Mouse (Mus musculus): ENCODE measurements around the gene Tceal7. TPM values are rescaled to one million over a fixed set of nuclear protein-coding genes. Genes with fewer than 3 reads are reported as not detected.
"Not testable (repeated sequence)": the region's sequence is repeated elsewhere in the genome, so short reads cannot be mapped to it uniquely, and the experiment has no call there.

The Tceal7 gene
- 100 to 1,000 TPM; 539 to 771 TPM for total RNA-seq (2021)
- long read RNA-seq, experiment 1, transcript Tceal7-201 (3 exons, 971 nt), result major isoform, 210 of 216 reads
- long read RNA-seq, experiment 1, partial matches to known transcripts, result 2 of 216 reads
- long read RNA-seq, experiment 1, other reads (novel, unspliced or antisense), result 4 of 216 reads
- long read RNA-seq, experiment 2, transcript Tceal7-201 (3 exons, 971 nt), result major isoform, 325 of 337 reads
- long read RNA-seq, experiment 2, partial matches to known transcripts, result 4 of 337 reads
- long read RNA-seq, experiment 2, other reads (novel, unspliced or antisense), result 8 of 337 reads

GRCm38 (mm10) chrX:136214729-136215677 is at the start of gene Tceal7, which contains the start of gene Bex1:
Gene Tceal7, plus strand, starts transcription at chrX:136214779.
Gene Bex1, minus strand, starts transcription at chrX:136215513.
- DNase-seq, result not testable (repeated sequence)

GRCm38 (mm10) chrX:136170625-136171024 is 44.0 kb upstream of the Tceal7 start:
- DNase-seq, result no peak

- DNase-seq, result peak; percentile 22
Measured at GRCm38 (mm10) chrX:136171189-136172117, 43.1 kb upstream of the Tceal7 start.

DNA sequence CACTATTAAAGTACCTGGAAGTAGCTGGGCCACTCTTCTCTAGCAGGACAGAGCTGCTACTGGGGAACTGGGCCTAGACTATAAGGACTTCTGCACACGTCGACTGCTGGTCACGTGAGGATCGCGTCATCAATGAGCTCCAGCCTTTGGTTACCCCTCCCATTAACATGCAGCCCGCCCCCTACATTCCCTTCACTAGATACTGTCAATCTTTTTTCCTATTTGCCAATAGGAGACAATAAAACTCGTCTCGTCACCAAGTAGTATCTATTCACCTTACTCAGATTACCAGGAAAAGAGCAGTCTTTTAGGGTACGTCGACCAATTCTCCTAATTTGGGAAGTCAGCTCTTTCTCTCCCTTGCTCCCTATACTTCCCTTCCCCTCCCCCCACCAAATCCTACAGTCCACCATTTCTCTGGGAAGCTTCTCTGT is 42.4 kb upstream of the Tceal7 start, which contains the start of gene Tceal8:
Tceal8 (minus strand) TSS at position 225 of the 434 bp plus-strand sequence.
- DNase-seq, result peak; percentile 58

- no peak for DNase-seq
Measured at GRCm38 (mm10) chrX:136172786-136173185, 41.8 kb upstream of the Tceal7 start.

- DNase-seq, result no peak
Measured at GRCm38 (mm10) chrX:136180897-136181553, 33.6 kb upstream of the Tceal7 start.

DNA sequence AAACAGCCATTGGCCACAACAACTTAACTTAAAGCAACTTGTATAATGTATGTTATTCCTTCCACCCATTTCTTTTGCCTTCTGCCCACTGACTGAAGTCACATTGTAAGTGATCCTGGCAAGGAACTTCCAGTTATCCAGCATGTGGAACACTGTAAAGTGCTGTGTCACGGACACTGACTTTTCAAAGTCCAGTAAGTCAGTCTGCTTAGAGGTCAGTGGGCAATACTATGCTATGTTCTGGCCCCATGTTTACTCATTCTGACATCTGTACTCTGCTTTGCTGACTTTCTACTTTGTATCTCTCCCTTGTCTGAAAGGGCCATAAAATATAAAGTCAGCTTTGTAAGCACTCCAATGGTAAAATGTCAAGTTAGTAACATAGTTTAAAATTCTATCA is 31.5 kb upstream of the Tceal7 start:
- DNase-seq, result no peak

- no peak for DNase-seq
Measured at GRCm38 (mm10) chrX:136195193-136195944, 19.2 kb upstream of the Tceal7 start.

DNA sequence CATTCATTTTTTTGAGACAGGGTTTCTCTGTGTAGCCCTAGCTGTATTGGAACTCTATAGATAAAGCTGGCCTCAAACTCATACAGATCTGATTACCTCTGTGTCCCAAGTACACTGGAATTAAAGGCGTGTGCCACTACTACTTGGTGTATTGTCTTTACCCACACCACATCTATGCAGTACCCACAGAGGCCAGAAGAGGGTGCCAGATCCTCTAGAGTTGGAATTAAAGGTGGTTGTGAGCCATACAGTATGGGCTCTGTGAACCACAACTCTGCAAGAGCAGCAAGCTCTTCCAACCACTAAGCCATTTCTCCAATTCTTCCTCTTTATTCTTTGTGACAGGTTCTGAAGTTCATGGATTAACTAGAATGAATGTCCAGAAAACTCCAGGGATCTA is 17.7 kb upstream of the Tceal7 start:
- DNase-seq, result peak; percentile 8

- DNase-seq, result no peak
Measured at GRCm38 (mm10) chrX:136203257-136203656, 11.3 kb upstream of the Tceal7 start.

DNA sequence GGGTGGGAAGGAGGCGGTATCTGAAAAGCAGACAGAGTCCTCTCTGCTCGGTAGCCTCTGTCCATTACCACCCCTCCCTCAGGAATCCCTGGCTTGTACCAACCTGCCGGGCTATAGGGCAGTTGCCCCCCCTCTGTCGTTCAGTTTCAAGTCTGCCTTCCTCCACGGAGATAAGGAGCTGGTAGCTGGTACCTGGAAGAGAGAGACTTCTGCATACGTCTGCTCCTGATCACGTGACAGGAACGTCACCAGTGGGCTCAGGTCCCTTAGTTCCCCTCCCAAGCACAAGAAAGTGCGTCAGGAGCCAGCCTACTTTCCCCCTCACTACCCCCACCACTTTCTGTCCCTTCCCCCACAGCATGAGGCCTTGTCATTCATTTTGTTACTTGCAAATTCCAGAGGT is 10.9 kb upstream of the Tceal7 start, which contains the start of gene Tceal5:
Tceal5 (minus strand) TSS at position 213 of the 403 bp plus-strand sequence.
- peak; percentile 26 for DNase-seq

- DNase-seq, result no peak
Measured at GRCm38 (mm10) chrX:136204406-136204805, 10.2 kb upstream of the Tceal7 start.

- no peak for DNase-seq
Measured at GRCm38 (mm10) chrX:136213396-136213795, 1.2 kb upstream of the Tceal7 start.

- no peak for DNase-seq
Measured at GRCm38 (mm10) chrX:136216303-136216702, 1.7 kb downstream of the Tceal7 start.

GRCm38 (mm10) chrX:136223714-136224113 is 9.1 kb downstream of the Tceal7 start:
- no peak for DNase-seq

GRCm38 (mm10) chrX:136227768-136228167 is 13.2 kb downstream of the Tceal7 start:
- DNase-seq, result no peak

GRCm38 (mm10) chrX:136238118-136238517 is 23.5 kb downstream of the Tceal7 start:
- DNase-seq, result peak; percentile 22

DNA sequence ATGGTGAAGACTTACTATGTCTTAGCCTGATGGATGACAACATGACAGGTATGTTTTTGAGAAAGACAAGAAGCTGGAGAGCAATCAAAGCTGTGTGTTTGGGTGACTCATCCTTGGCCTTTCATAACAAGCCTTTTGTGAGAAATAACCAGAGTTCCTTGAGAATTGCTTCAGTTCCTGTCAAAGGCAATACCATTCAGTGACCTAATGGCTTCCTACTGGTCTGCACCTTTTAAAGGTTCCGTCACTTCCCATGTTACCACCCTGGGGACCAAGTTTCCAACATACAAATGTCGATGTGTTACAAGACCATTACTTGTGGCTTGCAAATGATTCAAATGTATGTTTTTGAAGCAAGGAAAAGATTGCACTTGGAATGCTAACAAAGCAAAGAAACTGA is 28.6 kb downstream of the Tceal7 start:
- no peak for DNase-seq

GRCm38 (mm10) chrX:136244574-136245229 is 30.1 kb downstream of the Tceal7 start, which contains the start of gene Tceal9:
Gene Tceal9, plus strand, starts transcription at chrX:136245079.
- DNase-seq, result peak; percentile 54
